Mouse (Mus musculus) testis, adult 2 months (tissue): Measurements from ENCODE around the gene Coq10b. TPM values are rescaled to one million over a fixed set of nuclear protein-coding genes. Genes with fewer than 3 reads are reported as not detected.
"Not testable (repeated sequence)": the region's sequence is repeated elsewhere in the genome, so short reads cannot be mapped to it uniquely, and the experiment has no call there.

Experiments
- H3K27ac ChIP-seq: fragments of 200-500 bp; 2 replicates; pipeline ENCODE4 v1.5.1; 2012; ENCODE audit warnings: low read depth, low read length; ENCODE audit not compliant: control insufficient read depth, insufficient read depth
- H3K27me3 ChIP-seq: fragments of 200-500 bp; 2 replicates; pipeline ENCODE4 v1.6.1; 2012; ENCODE audit warnings: mild to moderate bottlenecking, low read length, moderate library complexity; ENCODE audit not compliant: control insufficient read depth, insufficient read depth
- H3K36me3 ChIP-seq: fragments of 200-500 bp; 2 replicates; pipeline ENCODE4 v1.6.1; 2012; ENCODE audit warnings: mild to moderate bottlenecking, low read length; ENCODE audit not compliant: control insufficient read depth, insufficient read depth
- H3K4me1 ChIP-seq: fragments of 200-500 bp; 2 replicates; pipeline ENCODE4 v1.6.1; 2012; ENCODE audit warnings: low read length; ENCODE audit not compliant: control insufficient read depth, insufficient read depth
- H3K4me3 ChIP-seq: fragments of 200-500 bp; 2 replicates; pipeline ENCODE4 v1.5.1; 2012; ENCODE audit warnings: low read depth, mild to moderate bottlenecking, low read length, moderate library complexity, mixed read lengths; ENCODE audit not compliant: control insufficient read depth
- CTCF ChIP-seq: fragments of 200-500 bp; IDR thresholded peaks from 2 replicates; pipeline ENCODE4 v1.5.1; 2012; ENCODE audit warnings: low read depth, mild to moderate bottlenecking, inconsistent platforms, low read length, moderate library complexity; ENCODE audit not compliant: control insufficient read depth, insufficient read depth, insufficient replicate concordance
- POLR2A ChIP-seq: fragments of 200-500 bp; IDR thresholded peaks from 2 replicates; pipeline ENCODE4 v1.6.1; 2012; ENCODE audit warnings: low read depth, mild to moderate bottlenecking, inconsistent platforms, low read length, moderate library complexity; ENCODE audit not compliant: control insufficient read depth
- polyA plus RNA-seq: library from polyadenylated mRNA; depleted of rRNA; stranded (reverse); fragments of >200 nt; gene quantifications from 2 replicates; pipeline ENCODE4 v1.2.3, GENCODE M21; 2012

Gene Coq10b
- polyA plus RNA-seq, 1 experiment = 20.5 TPM

DNA sequence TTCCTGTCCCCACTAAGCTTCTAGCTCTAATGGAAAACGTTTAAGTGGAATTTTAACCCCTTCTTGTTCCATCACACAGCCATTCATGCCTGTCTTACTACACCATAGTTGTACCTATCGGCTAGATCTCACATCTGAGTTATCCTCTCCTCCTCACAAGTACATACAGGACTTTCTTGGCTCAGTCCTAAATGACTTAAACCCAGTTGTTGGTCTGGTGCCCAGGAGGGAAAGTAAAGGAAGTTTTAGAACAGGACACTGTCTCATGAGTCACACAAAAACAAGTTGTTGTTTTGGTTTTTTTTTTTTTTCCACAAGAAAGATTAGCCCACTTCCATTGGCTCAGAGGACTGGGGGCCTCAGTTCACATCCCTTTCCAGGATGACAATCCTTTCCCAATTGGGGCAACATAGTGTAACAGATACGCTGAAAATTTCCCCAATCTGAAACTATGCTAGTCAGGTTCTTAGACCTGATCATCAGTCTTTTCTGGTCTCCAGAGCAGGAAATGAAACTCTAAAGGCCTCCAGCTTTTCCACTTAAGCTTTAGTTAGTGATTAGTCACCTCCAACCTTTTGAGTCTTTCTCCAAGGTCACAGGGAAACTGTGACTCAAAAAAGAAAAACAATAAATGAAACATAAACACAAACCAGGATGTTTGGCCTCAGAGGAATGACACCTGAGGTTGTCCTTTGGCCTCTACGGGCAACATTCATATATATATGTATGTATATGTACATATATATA lies 3.6 kb upstream of the Coq10b start:
- H3K4me1 ChIP-seq = peaks cover 2% of the 10 kb centered on the region; the same call in 1 of the 2 replicates
- H3K27ac ChIP-seq = no peak overlapping the region
- TF ChIP-seq POLR2A = no peak
- no peak for TF ChIP-seq CTCF
- no peak overlapping the region for H3K4me3 ChIP-seq
- no peaks in the 10 kb centered on the region for H3K27me3 ChIP-seq
- H3K36me3 ChIP-seq = no peaks in the 10 kb centered on the region

DNA sequence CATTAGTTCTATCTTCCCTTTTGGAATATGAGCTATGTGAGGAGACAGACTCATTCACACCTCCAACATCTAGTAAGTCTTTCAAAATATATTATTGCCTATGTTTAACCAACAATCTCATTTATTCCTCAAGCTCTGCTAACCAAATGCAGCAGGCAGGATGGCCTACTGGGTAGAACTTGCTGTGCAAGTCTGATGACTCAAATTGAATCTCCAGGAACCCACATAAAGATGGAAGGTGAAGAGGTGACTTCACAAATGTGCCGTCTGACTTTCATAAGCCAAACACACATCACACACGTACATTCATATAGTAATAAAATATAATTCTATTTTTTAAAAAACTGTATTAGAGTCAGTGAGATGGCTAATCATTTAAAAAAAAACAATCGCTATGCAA lies 899 bp upstream of the Coq10b start:
- Histone ChIP-seq H3K27ac (peak overlapping the region; percentile 93), H3K36me3 (no peaks in the 10 kb centered on the region), H3K4me3 (peak overlapping the region; percentile 99; the same call in 1 of the 2 replicates), H3K4me1 (peaks cover 2% of the 10 kb centered on the region), H3K27me3 (no peaks in the 10 kb centered on the region)
- no peak for TF ChIP-seq POLR2A
- TF ChIP-seq CTCF = no peak

DNA sequence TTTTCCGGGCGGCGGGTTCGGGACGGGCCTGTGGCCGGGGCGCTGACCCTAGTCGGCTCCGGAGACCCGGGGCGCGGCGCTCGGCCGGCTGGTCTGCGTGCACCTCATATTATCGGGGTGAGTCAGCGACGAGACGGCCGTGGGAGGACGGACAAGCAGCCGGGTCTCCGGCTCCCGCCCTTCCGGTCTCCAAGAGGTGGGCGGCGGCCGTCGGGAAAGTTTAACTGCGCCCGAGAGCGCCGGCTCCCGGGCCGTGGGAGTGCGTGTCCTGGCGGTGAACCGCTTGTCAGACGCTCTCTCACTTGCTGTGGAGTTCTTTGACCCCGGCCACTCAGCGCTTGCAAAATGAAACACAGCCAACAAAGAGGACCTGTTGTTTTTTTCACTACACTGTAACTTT lies 435 bp downstream of the Coq10b start:
- no peaks in the 10 kb centered on the region for H3K36me3 ChIP-seq
- H3K27me3 ChIP-seq = no peaks in the 10 kb centered on the region
- H3K4me3 ChIP-seq = peak overlapping the region; percentile 99
- H3K4me1 ChIP-seq = peaks cover 2% of the 10 kb centered on the region
- TF ChIP-seq CTCF (no peak), POLR2A (no peak)
- H3K27ac ChIP-seq = peak overlapping the region; percentile 93

DNA sequence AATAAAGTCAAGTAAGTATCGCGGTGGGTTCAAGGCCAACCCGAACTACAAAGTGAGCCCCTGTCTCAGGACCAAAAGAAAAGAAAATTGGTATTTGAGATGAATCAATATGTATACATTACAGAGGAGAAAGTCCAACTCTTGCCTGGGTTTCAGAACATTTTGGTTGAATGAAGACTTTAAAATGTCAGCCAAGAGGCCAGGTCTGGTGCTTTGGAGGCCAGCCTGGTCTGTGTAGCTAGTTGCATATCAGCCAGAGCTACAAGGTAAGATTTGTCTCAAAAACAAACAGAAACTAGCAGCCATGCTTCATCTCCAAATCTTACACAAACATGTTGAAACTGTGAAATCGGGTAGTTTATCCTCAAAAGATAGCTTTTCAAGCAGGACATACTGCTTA lies 1.0 kb downstream of the Coq10b start:
- Histone ChIP-seq H3K27ac (no peak overlapping the region; the same call in 1 of the 2 replicates), H3K4me1 (peaks cover 2% of the 10 kb centered on the region), H3K27me3 (no peaks in the 10 kb centered on the region), H3K4me3 (peak overlapping the region; percentile 99; the same call in 1 of the 2 replicates), H3K36me3 (no peaks in the 10 kb centered on the region)
- no peak for TF ChIP-seq CTCF

DNA sequence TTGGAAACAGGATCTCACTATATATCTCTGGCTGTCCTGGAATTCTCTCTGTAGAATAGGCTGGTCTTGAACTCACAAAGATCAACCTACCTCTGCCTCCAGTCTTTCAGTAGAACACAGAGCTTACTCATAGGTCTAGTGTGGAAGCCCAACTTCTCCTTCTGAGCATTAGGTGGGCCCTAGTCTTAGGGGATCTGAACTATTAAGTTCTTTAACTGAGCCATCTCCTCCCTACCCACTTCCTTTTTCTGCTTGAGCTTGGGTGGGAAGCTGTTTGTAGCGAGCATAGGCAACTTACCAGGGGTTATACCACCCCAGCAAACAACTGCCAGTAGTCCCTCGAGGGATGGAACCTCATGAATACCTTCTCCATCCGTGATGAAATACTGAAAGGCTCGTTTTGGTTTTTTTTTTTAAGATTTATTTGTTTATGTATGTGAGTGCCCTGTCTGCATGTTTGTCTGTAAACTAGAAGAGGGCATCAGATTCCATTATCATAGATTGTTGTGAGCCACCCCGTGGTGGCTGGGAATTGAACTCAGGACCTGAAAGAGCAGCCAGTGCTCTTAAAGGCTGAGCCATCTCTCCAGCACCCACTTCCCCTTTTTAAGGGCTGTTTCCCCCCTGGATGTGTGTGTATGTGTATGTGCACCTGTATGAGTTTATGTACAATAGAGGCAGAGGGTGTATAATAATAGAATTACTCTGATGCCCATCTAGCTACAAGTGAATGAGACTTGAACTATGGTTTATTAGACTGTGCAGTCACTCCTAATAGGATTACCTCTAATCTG lies 2.9 kb downstream of the Coq10b start:
- peaks cover 2% of the 10 kb centered on the region for H3K4me1 ChIP-seq
- TF ChIP-seq CTCF (no peak), POLR2A (no peak)
- no peaks in the 10 kb centered on the region for H3K27me3 ChIP-seq
- H3K4me3 ChIP-seq = no peak overlapping the region
- H3K27ac ChIP-seq = no peak overlapping the region
- H3K36me3 ChIP-seq = no peaks in the 10 kb centered on the region

DNA sequence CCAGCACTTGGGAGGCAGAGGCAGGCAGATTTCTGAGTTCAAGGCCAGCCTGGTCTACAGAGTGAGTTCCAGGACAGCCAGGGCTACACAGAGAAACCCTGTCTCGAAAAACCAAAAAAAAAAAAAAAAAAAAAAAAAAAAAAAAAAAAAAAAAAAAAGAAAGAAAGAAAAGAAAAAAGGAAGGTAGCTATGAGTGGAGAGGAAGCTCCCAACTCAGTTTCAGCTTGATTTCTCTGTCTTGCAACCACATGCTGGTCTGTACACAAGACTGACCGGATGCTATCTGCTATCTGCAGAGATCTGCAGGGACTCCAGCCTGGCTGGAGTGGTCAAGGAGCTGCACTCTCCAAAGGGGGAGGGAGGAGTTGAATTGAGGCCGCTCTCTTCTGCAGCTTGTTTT lies 5.8 kb downstream of the Coq10b start:
- not testable (repeated sequence) for H3K36me3 ChIP-seq, H3K4me1 ChIP-seq, H3K27me3 ChIP-seq, H3K27ac ChIP-seq, H3K4me3 ChIP-seq

DNA sequence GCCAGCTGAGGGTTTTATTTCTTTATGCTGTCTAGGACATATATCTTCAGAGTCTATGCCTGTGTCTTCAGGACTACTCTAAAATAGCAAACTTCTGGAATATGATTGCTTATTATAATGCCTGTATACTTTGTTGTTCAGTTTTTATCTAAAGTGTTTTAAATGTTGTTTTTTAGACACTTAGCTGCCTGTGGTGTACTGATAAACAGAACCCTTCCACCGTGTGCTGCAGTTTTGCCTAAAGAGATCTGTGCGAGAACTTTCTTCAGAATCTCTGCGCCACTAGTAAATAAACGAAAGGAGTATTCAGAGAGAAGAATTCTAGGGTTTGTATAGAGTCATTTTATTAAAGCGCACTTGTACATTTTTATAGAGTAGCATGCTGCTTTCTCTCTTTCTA lies 8.5 kb downstream of the Coq10b start:
- Histone ChIP-seq H3K4me3 (no peak overlapping the region), H3K27me3 (no peaks in the 10 kb centered on the region), H3K27ac (no peak overlapping the region), H3K4me1 (no peaks in the 10 kb centered on the region; the same call in 1 of the 2 replicates), H3K36me3 (peaks cover 2% of the 10 kb centered on the region; the same call in 1 of the 2 replicates)
- no peak for TF ChIP-seq CTCF
- TF ChIP-seq POLR2A = no peak

DNA sequence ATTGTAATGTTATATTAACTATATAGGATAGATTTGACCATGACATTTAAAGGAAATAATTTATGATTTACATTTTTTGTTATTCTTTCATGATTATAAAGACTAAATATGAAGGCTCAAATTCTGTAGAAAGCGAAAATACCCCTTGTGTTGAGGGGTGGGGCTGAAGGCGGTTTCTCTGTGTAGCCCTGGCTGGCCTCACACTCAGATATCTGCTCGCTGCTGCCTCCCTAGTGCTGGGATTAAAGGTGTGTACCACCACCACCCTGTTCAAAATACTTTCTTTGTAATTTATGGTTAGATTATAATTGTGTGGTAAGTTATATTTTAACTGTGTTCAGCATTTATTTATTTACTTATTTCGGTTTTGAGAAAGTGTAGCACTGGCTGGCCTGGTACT lies 9.2 kb downstream of the Coq10b start:
- no peak for TF ChIP-seq POLR2A
- no peak for TF ChIP-seq CTCF
- H3K27ac ChIP-seq = no peak overlapping the region
- no peaks in the 10 kb centered on the region; the same call in 1 of the 2 replicates for H3K4me1 ChIP-seq
- H3K4me3 ChIP-seq = no peak overlapping the region
- H3K36me3 ChIP-seq = peaks cover 2% of the 10 kb centered on the region; the same call in 1 of the 2 replicates
- H3K27me3 ChIP-seq = no peaks in the 10 kb centered on the region

DNA sequence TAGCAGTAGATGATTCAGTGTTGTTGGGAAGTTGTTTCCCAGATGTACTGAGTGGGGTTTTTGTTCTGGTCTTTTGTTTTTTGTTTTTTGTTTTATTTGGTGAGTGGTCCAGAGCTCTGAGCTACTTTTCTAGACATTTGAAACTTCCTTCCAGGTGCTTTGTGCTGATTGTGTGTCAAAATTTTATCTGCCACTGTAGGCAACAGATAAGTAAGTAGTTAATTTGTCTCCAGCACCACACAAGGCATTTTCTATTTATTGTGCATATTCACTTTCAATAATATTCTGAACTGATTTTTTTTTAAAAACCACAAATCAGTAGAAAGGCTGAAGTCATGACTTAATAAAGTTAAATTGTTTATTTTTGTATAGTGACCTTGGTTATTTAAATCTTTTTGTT lies 19.8 kb downstream of the Coq10b start:
- not testable (repeated sequence) for H3K36me3 ChIP-seq, H3K4me1 ChIP-seq, H3K27ac ChIP-seq, H3K4me3 ChIP-seq, H3K27me3 ChIP-seq
